Mouse (Mus musculus): ENCODE results near the gene Ascc2. TPM values are rescaled to one million over a fixed set of nuclear protein-coding genes. Genes with fewer than 3 reads are reported as not detected.

Gene Ascc2
- 18.9 and 23.8 TPM in 2 replicates for total RNA-seq (2012; rRNA removed)

DNA sequence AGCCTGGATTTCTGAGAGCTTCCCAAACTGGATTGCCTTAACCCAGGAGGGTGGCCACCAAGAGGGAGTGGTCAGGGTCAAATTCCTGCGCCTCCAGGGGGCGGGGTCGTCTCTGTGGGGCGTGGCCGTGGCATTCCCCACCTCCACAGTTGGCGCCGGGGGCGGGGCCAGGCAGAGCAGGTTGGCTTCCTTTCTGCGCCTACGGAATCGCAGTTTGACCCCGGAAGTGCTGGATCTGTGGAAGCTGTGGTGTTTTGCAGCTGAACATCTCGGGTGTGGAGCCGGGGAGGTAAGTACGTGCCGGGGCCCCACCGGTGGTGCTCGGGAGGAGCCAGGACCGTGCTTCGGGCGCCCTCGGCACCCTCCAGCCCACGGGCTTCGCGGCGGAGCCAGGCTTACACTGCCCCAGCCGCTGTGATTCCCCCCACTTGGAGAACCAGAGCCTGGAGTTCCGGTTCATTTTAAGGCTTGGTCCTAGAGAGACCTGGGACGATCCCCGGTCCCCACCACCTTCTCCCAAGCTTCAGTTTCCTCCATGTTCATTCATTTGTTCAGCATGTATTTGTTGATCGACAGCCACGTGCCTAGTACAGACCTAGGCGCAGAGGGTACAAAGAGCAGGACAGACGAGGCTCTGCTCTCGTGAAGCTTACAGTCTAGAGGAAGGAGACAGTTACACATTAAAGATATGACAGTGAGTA is at the start of gene Ascc2:
Gene Ascc2 (plus strand): TSS at position 214 of the 701 bp plus-strand sequence.
- H3K9me3 ChIP-seq (ENCODE audit: control insufficient read depth, insufficient read depth, low read depth, low read length): no peaks in the 10 kb centered on the region
- TF ChIP-seq HCFC1 (IDR thresholded peaks at IDR 0.05; ENCODE audit: borderline replicate concordance, insufficient read depth, low read length) (peak; percentile 69; the same call in 1 of the 2 replicates), CHD2 (IDR thresholded peaks at IDR 0.05; ENCODE audit: low read depth, low read length) (no peak), MAFK (IDR thresholded peaks at IDR 0.05; ENCODE audit: insufficient read depth, low read depth, low read length) (no peak)
- peak; percentile 95 for DNase-seq (ENCODE audit: low read depth, low spot score)
- H3K27ac ChIP-seq (ENCODE audit: insufficient read depth, low read depth, low read length, poor library complexity, severe bottlenecking): peak within 1 kb of the TSS; percentile 71
- in situ Hi-C loops (cut with MboI; ENCODE audit: low sequenced_read_pairs in 2 of 2, unreplicated experiment in 2 of 2): no loop called here
- H3K36me3 ChIP-seq (ENCODE audit: control insufficient read depth, insufficient read depth, low read length, poor library complexity, severe bottlenecking): peaks cover 8% of the 10 kb centered on the region; the same call in 1 of the 2 replicates
- peak within 1 kb of the TSS; percentile 96 for H3K9ac ChIP-seq (ENCODE audit: insufficient read depth, low read depth, low read length, poor library complexity, severe bottlenecking)
- H3K4me1 ChIP-seq (ENCODE audit: control insufficient read depth in 2 of 2, insufficient read depth in 2 of 2, low read length in 2 of 2, poor library complexity in 1 of 2): peaks cover 0 to 9% of the 10 kb centered on the region in 2 experiments; a peak in 2 of 4 replicates
- peak within 1 kb of the TSS; percentile 86 to 99 for H3K4me3 ChIP-seq (ENCODE audit: insufficient read depth in 1 of 2, low read depth in 1 of 2, low read length in 2 of 2, poor library complexity in 1 of 2, severe bottlenecking in 1 of 2)

DNA sequence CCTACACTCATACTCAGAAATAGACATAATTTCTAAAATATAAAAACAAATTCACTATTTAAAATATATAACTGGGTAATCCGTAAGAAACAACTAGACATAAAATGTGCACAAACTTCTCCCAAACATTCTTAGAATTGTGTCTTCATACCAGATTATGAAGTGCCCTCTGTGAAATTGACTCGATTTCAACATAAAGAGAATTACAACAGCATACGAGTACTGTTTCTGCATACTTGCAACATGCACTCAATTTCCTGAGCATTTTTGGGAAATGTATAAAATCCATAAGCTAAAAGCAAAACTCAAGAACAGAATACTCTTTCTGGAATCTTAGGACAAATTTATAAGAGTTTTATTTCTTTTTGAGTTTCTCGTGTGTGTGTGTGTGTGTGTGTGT is 45.7 kb upstream of the Ascc2 start:
- H3K4me1 ChIP-seq (ENCODE audit: control insufficient read depth in 2 of 2, insufficient read depth in 2 of 2, low read length in 2 of 2, poor library complexity in 1 of 2): peaks cover 6% of the 10 kb centered on the region in 2 experiments; a peak in 3 of 4 replicates
- no peaks in the 10 kb centered on the region for H3K9me3 ChIP-seq (ENCODE audit: control insufficient read depth, insufficient read depth, low read depth, low read length)
- peaks cover 2% of the 10 kb centered on the region; the same call in 1 of the 2 replicates for H3K36me3 ChIP-seq (ENCODE audit: control insufficient read depth, insufficient read depth, low read length, poor library complexity, severe bottlenecking)
- no peak for TF ChIP-seq ZNF384 (IDR thresholded peaks at IDR 0.05; ENCODE audit: low read depth, low read length)
- TF ChIP-seq ZC3H11A (IDR thresholded peaks at IDR 0.05; ENCODE audit: borderline replicate concordance, low read depth, low read length): no peak
- TF ChIP-seq MAFK (IDR thresholded peaks at IDR 0.05; ENCODE audit: insufficient read depth, low read depth, low read length): no peak
- no peak for TF ChIP-seq HCFC1 (IDR thresholded peaks at IDR 0.05; ENCODE audit: borderline replicate concordance, insufficient read depth, low read length)
- no peak for TF ChIP-seq CHD2 (IDR thresholded peaks at IDR 0.05; ENCODE audit: low read depth, low read length)
- H3K4me3 ChIP-seq (ENCODE audit: insufficient read depth in 1 of 2, low read depth in 1 of 2, low read length in 2 of 2, poor library complexity in 1 of 2, severe bottlenecking in 1 of 2): no peak overlapping the region
- in situ Hi-C loops (cut with MboI; ENCODE audit: low sequenced_read_pairs in 2 of 2, unreplicated experiment in 2 of 2): no loop called here
- no peak overlapping the region for H3K9ac ChIP-seq (ENCODE audit: insufficient read depth, low read depth, low read length, poor library complexity, severe bottlenecking)
- DNase-seq (ENCODE audit: low read depth, low spot score): no peak
- H3K27ac ChIP-seq (ENCODE audit: insufficient read depth, low read depth, low read length, poor library complexity, severe bottlenecking): no peak overlapping the region

DNA sequence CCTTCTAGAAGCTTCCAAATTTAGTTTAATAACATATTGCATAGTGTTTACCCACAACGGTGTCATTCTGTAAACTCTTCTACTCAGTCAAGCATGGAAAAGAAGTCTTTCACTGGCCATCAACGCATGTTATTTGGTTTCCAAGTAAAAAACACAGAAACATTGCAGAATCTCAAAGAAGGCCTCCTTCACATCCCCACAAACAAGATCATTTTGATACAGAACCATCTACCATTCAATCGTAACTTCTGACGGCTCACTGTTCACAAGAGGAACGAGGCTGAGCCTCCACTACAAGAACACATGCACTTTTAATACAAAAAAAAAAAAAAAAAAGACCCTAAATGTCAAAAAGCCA is 44.1 kb upstream of the Ascc2 start:
- no peak overlapping the region for H3K9ac ChIP-seq (ENCODE audit: insufficient read depth, low read depth, low read length, poor library complexity, severe bottlenecking)
- in situ Hi-C loops (cut with MboI; ENCODE audit: low sequenced_read_pairs in 2 of 2, unreplicated experiment in 2 of 2): no loop called here
- H3K4me1 ChIP-seq (ENCODE audit: control insufficient read depth in 2 of 2, insufficient read depth in 2 of 2, low read length in 2 of 2, poor library complexity in 1 of 2): peaks cover 6% of the 10 kb centered on the region in 2 experiments; a peak in 3 of 4 replicates
- H3K4me3 ChIP-seq (ENCODE audit: insufficient read depth in 1 of 2, low read depth in 1 of 2, low read length in 2 of 2, poor library complexity in 1 of 2, severe bottlenecking in 1 of 2): peak overlapping the region in 1 of 2 experiments; percentile 94; a peak in 2 of 4 replicates
- H3K27ac ChIP-seq (ENCODE audit: insufficient read depth, low read depth, low read length, poor library complexity, severe bottlenecking): no peak overlapping the region
- no peak for TF ChIP-seq HCFC1 (IDR thresholded peaks at IDR 0.05; ENCODE audit: borderline replicate concordance, insufficient read depth, low read length)
- TF ChIP-seq ZNF384 (IDR thresholded peaks at IDR 0.05; ENCODE audit: low read depth, low read length): no peak
- no peak for TF ChIP-seq MAFK (IDR thresholded peaks at IDR 0.05; ENCODE audit: insufficient read depth, low read depth, low read length)
- TF ChIP-seq ZC3H11A (IDR thresholded peaks at IDR 0.05; ENCODE audit: borderline replicate concordance, low read depth, low read length): no peak
- TF ChIP-seq CHD2 (IDR thresholded peaks at IDR 0.05; ENCODE audit: low read depth, low read length): no peak
- peaks cover 2% of the 10 kb centered on the region; the same call in 1 of the 2 replicates for H3K36me3 ChIP-seq (ENCODE audit: control insufficient read depth, insufficient read depth, low read length, poor library complexity, severe bottlenecking)
- DNase-seq (ENCODE audit: low read depth, low spot score): no peak
- no peaks in the 10 kb centered on the region for H3K9me3 ChIP-seq (ENCODE audit: control insufficient read depth, insufficient read depth, low read depth, low read length)

DNA sequence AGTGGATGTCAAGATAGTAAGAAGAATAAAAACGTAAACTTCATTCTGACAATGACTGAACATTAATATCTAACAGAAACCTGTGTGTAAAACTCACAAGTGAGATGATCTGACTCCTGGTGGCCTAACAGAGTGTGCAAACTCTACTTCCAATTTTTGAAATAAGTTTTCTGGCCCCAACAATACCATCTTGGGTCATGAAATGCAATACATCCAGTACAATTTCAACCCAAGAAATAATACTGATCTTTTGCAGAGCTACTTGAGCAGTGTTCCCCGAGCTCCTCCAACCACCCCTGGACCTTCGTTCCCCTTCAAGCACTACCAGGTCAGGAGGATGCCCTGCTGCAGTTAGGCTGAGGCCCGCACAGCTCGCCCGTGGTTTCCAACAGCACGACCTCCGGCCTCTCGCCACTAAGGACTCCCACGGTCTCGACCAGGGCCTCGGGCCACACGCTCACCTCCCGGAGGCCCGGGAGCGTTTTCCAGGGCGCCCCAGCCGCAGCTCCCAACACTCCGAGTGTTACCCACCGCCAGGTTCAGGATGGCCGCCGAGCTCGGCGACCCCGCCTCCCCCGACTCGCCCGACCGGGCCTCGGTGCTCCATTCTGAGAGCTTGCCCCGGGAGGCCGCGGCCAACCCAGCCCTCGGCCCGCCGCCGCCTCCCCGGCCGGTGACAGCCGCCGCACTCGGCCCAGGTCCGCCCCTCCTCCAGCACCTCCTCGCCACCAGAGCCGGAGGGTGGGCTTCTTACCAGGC is 43.5 kb upstream of the Ascc2 start:
- in situ Hi-C loops (cut with MboI; ENCODE audit: low sequenced_read_pairs in 2 of 2, unreplicated experiment in 2 of 2): no loop called here
- Histone ChIP-seq H3K4me3 (ENCODE audit: insufficient read depth in 1 of 2, low read depth in 1 of 2, low read length in 2 of 2, poor library complexity in 1 of 2, severe bottlenecking in 1 of 2) (peak overlapping the region; percentile 94), H3K9me3 (ENCODE audit: control insufficient read depth, insufficient read depth, low read depth, low read length) (no peaks in the 10 kb centered on the region), H3K4me1 (ENCODE audit: control insufficient read depth in 2 of 2, insufficient read depth in 2 of 2, low read length in 2 of 2, poor library complexity in 1 of 2) (peaks cover 6% of the 10 kb centered on the region in 2 experiments; a peak in 3 of 4 replicates), H3K36me3 (ENCODE audit: control insufficient read depth, insufficient read depth, low read length, poor library complexity, severe bottlenecking) (peaks cover 2% of the 10 kb centered on the region; the same call in 1 of the 2 replicates), H3K27ac (ENCODE audit: insufficient read depth, low read depth, low read length, poor library complexity, severe bottlenecking) (peak overlapping the region; percentile 48; the same call in 1 of the 2 replicates), H3K9ac (ENCODE audit: insufficient read depth, low read depth, low read length, poor library complexity, severe bottlenecking) (peak overlapping the region; percentile 94)
- DNase-seq (ENCODE audit: low read depth, low spot score): no peak
- TF ChIP-seq HCFC1 (IDR thresholded peaks at IDR 0.05; ENCODE audit: borderline replicate concordance, insufficient read depth, low read length) (no peak), CHD2 (IDR thresholded peaks at IDR 0.05; ENCODE audit: low read depth, low read length) (no peak)
